Mouse (Mus musculus) brain, embryonic 14.5 days (tissue): ENCODE results near the gene Syne1. TPM values are rescaled to one million over a fixed set of nuclear protein-coding genes. Genes with fewer than 3 reads are reported as not detected.
A peak's percentile ranks its signal among the peaks of the same experiment; 100 is the strongest.

ENCODE experiments used
- DNase-seq: peaks from one replicate; pipeline ENCODE4 v3.0.0-alpha.2; 2011; ENCODE audit warnings: low read depth
- CTCF ChIP-seq: fragments of 200-500 bp; IDR thresholded peaks from 2 replicates; pipeline ENCODE4 v1.5.1; 2012; ENCODE audit warnings: inconsistent platforms, mild to moderate bottlenecking, moderate library complexity, borderline replicate concordance; ENCODE audit not compliant: insufficient read depth, insufficient read length; ENCODE audit errors: extremely low read depth
- POLR2A ChIP-seq: fragments of 200-500 bp; IDR thresholded peaks from 2 replicates; pipeline ENCODE4 v1.6.1; 2012; ENCODE audit warnings: mild to moderate bottlenecking, inconsistent platforms, borderline replicate concordance; ENCODE audit not compliant: poor library complexity, insufficient read depth, insufficient read length, severe bottlenecking; ENCODE audit errors: extremely low read depth
- polyA plus RNA-seq: library from polyadenylated mRNA; depleted of rRNA; stranded (reverse); fragments of >200 nt; gene quantifications from 2 replicates; pipeline ENCODE4 v1.2.3, GENCODE M21; 2012

Gene Syne1
- polyA plus RNA-seq, 1 experiment, result 20.4 TPM

DNA sequence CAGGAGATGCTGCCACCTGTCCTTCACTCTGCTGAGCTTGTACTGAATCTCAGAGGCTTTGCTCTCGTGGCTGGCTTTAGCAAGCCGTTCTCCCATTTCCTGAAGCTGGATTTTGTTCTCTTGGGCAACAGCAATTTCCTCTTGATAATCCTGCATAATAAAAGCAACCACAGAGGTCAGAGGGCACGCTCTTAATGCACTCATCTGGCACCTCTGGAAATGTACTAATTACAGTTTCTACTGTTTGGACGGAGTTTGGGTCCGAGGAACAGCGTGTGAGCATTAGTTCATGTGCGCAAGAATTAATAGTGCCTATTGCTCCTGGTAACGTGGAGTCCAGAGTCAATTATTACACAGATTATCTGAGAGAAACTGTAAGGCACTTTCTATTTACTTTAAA is 479.2 kb downstream of the Syne1 start:
- TF ChIP-seq POLR2A (no peak), CTCF (no peak)
- DNase-seq, result no peak

DNA sequence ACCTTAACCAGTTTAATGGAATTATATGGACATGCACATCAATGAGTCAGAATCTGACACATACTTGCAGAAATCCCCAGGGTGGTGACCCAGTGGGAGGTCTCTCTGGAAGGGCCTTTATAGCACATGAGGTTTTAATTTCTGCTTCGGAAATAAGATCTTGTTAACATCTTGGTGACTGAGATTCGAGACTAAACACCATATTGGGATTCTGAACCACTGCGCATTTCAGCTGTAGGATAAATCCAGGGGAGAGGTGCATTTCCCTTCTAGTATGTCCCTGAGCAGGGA is 480.4 kb downstream of the Syne1 start:
- DNase-seq, result no peak
- TF ChIP-seq POLR2A (no peak), CTCF (no peak)

DNA sequence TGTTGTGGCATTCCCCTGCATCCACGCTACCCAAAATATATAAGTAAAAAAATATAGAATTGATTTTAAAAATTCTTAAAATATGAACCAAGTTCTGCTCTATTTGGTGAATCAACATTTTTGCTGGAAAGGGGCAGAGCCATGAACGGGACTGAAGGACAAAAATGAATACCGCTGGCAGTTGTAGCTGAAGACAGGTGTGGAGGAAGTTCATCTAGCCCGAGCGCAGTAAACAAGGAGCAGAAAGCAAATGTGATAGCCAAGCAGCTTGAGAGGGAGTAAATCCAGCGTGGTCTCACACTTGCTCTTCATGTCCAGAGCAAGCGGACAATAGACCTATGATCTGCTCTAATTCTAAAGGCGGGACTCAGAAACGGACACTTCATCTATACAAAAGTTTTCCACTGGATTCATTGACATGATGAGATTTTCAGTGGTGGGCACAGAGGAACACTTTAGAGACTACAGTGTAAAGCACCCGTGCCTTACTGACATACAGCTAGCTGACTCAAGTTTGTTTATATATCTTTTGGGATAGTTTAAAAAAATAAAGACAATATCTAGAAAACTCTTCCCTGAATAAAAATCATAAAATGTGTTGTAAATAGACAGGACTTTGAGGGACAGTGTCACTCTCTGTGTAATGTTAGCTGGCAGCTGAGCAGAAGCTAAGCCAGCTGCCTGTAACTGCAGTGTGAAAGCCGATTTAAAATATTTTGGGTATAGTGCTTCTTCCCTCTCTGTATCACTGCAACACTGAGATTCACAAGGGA is 480.9 kb downstream of the Syne1 start:
- no peak for TF ChIP-seq CTCF
- no peak for TF ChIP-seq POLR2A
- no peak for DNase-seq

DNA sequence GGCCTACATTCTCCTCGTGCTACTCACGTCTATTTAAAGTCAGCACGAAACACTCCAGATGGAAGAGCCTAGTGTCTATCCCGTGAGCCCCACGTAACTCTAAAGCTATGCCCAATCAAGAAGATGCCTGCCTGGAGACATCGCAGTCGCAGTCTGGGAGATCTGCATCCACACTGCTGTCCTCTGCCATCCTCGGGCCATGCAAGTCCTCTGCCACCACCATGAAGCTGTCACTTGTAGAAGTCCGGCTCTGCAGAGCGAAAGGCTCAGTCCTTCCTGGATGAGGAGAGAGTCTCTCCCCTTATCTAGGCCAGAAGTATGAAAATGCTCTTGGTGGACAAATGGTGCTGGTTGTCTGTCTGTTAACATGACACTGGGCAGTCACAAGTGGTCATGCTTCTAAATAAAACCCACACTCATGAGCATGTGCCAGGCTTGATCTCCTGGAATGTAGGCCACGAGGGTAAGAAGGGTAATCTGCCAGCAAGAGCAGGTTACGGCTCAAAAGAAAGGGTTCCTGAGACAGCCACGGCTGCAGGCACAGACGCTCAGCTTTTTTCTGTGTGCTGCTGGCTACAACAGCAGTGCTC is 482.5 kb downstream of the Syne1 start, which contains the start of gene Gm10097:
Gene Gm10097, plus strand, starts transcription at position 517 of the 590 bp plus-strand sequence.
- DNase-seq, result no peak
- TF ChIP-seq CTCF (no peak), POLR2A (no peak)

DNA sequence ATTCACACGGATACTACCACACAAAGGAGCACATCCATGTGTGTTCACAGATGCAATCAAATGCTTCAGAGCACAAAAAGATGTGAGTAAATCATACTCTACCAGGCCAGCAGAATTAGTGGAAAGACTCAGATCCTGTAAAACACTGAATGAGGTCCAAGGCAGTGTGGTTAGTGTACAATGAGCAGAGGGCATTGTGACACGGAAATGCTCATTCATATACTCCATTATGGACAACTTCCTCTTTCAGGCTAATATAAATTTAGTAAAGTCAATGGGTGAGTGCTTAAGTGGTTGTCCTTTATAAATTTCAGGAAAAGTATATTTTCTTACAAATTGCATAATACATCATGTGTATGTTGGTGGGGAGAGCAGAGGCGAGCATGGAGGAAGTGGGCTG is 484.2 kb downstream of the Syne1 start:
- TF ChIP-seq POLR2A (no peak), CTCF (no peak)
- no peak for DNase-seq

DNA sequence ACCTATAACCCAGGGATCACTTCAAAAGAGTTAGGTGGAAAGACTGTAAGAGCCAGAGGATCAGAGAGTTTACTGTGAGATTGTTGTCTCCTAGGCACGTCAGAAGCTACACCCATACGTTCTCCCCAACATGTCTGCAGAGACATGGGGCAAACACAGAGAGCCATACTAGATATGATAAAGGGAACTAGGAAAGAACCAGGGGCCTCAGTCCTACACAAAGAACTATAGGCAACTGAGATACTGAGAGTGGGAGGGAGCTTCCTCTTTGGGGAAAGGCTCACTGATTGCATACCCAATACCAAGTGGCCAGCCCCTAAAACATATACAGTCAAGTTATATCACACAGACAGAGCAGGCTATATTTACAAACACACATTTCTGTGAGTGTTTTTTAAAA is 491.3 kb downstream of the Syne1 start:
- TF ChIP-seq CTCF, result no peak
- no peak for DNase-seq

DNA sequence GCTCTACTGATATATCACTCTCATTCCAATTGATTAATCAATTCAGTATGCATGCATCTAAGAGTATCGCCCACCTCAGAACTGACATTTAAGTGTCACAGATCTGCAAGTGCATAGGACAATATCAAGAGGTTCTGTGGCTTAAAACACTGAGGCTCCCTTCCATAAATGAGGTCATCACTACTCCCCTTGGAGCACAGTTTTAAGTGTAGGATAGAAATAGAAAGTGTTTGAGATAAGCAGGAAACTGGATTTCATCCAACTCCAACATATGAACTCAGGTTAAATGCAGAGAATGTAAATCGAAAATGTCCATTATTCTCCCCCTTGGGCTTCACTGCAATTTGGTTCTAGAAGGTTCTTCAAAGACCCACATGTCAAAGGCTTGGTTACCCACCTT is 492.4 kb downstream of the Syne1 start:
- TF ChIP-seq POLR2A (no peak), CTCF (no peak)
- DNase-seq, result no peak

DNA sequence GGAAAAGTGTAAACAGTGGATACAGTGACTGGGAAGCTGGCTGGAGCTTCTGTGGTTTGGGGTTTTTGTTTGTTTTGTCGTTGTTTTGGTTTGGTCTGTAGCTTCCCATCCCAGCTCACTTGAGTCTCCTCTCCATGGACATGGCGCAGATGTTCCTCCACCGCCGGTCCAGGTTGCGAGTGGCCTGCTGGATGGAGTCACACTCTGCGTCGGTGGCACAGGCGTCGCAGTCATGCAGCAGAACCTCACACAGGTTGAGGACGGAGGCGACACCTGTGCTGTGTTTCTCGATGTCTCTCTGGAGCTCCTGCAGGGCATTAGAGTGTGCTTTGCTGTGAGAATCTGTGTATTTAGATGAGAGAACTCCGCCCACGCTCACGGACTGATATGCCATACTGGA is 493.6 kb downstream of the Syne1 start:
- no peak for DNase-seq
- TF ChIP-seq POLR2A (no peak), CTCF (no peak)

DNA sequence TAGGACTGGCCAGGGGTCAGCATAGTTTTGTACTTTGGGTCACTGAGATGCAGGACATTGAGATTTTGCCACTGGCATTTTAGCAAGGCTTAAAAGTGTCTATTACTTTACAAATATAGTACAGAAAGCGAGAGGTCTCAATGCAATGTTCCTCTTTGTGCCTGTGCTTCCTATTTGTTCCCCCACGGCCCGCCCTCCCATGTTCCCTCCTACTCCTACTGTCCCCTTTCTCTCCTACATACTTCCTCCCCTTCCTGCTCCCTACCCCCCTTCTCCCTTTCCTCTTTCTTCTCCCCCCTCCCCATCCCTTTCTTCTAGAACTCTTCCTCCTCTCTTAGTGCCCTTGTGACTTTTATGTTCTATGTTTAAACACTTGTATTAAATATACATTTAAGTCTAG is 494.3 kb downstream of the Syne1 start:
- no peak for TF ChIP-seq CTCF
- TF ChIP-seq POLR2A, result no peak

DNA sequence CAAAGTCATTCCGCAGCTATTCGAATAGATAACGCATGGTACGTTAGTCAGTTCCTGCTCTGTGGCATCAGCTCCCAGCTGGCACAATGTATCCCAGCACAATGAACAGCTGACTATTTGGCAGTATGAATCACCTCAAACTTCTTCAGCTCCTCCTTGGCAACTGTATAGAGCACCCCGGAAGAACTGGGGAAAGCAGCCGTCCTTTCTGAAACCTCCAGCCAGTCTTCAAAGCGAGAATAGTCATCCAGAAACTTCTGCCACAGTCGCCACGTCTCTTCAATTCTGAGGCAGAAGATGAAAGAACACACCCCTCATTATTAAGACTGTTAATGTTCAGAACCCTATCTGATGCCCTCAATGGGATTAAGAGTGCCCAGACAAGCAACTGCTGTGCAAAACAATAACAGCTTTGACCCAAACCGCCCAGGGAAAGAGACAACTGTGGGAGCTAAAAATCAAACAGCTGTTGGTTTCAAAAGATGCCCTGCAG is 495.0 kb downstream of the Syne1 start:
- DNase-seq, result peak; percentile 53

More for the DNA sequence above, 494.3 kb downstream of the Syne1 start:
- no peak for DNase-seq

DNA sequence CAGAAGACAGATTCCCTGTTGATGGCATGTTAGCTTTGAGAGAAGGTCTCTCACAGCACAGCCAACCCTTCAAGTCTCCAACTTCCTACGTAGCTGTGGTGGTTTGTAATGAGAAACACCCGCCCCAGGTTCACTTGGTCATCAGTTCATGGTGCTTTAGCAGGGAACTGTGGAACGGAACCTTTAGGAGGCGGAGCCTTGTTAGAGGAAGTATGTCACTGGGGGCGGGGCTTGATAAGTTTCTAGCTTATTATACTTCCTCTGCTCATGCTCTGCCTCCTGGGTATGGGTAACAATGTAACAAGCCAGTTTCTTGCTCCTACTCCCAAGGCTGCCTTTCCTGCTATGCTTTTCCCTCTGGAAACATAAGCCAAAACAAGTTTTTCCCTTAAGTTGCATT is 505.6 kb downstream of the Syne1 start:
- TF ChIP-seq POLR2A (no peak), CTCF (no peak)
- no peak for DNase-seq

More for the DNA sequence above, 495.0 kb downstream of the Syne1 start:
- TF ChIP-seq CTCF (no peak), POLR2A (no peak)

DNA sequence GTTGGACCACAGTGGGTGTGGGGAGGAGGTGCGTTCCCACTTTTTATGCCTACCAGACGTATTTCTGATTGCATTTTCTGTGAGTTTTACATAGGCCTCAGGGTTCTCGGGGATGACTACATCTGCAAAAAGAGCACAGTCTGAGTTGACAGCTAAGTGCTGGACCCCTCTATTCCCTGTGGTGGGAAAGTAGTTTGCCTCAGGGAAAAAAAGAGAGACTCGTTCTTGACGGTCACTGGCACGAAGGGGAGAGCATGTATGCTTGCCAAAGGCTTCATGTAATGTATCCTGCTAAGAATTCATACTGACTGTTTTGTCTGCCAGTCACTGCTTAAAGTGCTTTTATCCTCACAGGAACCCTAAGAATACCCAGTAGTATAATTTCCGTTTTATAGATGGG is 506.1 kb downstream of the Syne1 start:
- DNase-seq, result no peak
- TF ChIP-seq CTCF (no peak), POLR2A (no peak)
